Mouse (Mus musculus) liver, adult 2 months (tissue): ENCODE measurements around the gene Gm867. TPM values are rescaled to one million over a fixed set of nuclear protein-coding genes. Genes with fewer than 3 reads are reported as not detected.

Experiments
- DNase-seq: peaks from one replicate; pipeline ENCODE4 v3.0.0-alpha.2; 2011; ENCODE audit warnings: low read depth, low spot score; ENCODE audit errors: extremely low read depth
- H3K27ac ChIP-seq: fragments of 200-500 bp; replicated peaks from 2 replicates; pipeline ENCODE4 v1.5.1; 2012; ENCODE audit warnings: low read depth, mild to moderate bottlenecking, control low read depth, inconsistent platforms, low read length; ENCODE audit not compliant: insufficient read depth
- H3K27me3 ChIP-seq: fragments of 200-500 bp; 2 replicates; pipeline ENCODE4 v1.6.1; 2012; ENCODE audit warnings: mild to moderate bottlenecking, moderate library complexity, low read length, inconsistent platforms; ENCODE audit not compliant: control insufficient read depth, insufficient read depth
- H3K36me3 ChIP-seq: fragments of 200-500 bp; 2 replicates; pipeline ENCODE4 v1.6.1; 2012; ENCODE audit warnings: low read length, inconsistent platforms; ENCODE audit not compliant: control insufficient read depth, insufficient read depth
- H3K4me1 ChIP-seq: fragments of 200-500 bp; 2 replicates; pipeline ENCODE4 v1.6.1; 2011; ENCODE audit warnings: low read length; ENCODE audit not compliant: control insufficient read depth, insufficient read depth
- H3K4me3 ChIP-seq: fragments of 200-500 bp; 2 replicates; pipeline ENCODE4 v1.5.1; 2011; ENCODE audit warnings: low read depth, mild to moderate bottlenecking, control low read depth, low read length, moderate library complexity; ENCODE audit not compliant: insufficient read depth
- H3K79me2 ChIP-seq: fragments of 200-500 bp; 2 replicates; pipeline ENCODE4 v1.6.1; 2012; ENCODE audit warnings: inconsistent platforms, mild to moderate bottlenecking, low read length, moderate library complexity; ENCODE audit not compliant: control insufficient read depth, insufficient read depth
- H3K9ac ChIP-seq: fragments of 200-500 bp; 2 replicates; pipeline ENCODE4 v1.6.1; 2012; ENCODE audit warnings: low read depth, mild to moderate bottlenecking, control low read depth, inconsistent platforms, low read length
- CTCF ChIP-seq: fragments of 200-500 bp; IDR thresholded peaks from 2 replicates; pipeline ENCODE4 v1.5.1; 2011; ENCODE audit warnings: low read depth, low read length, control low read depth
- POLR2A ChIP-seq: fragments of 200-500 bp; IDR thresholded peaks from 2 replicates; pipeline ENCODE4 v1.6.1; 2011; ENCODE audit warnings: low read length, control low read depth; ENCODE audit not compliant: insufficient read depth; ENCODE audit errors: extremely low read depth
- WGBS: fragments of 180-500 bp; shearing (Covaris S2); methylation state at CpG from one replicate; pipeline ENCODE4 v1.1.7; 2018; 5-methylcytosine and 5-hydroxymethylcytosine counted together
- polyA plus RNA-seq: library from polyadenylated mRNA; depleted of rRNA; stranded (reverse); fragments of >200 nt; gene quantifications from 2 replicates; pipeline ENCODE4 v1.2.3, GENCODE M21; 2012
- total RNA-seq: library from RNA; depleted of rRNA; stranded (reverse); fragments of >200 nt; gene quantifications from 2 replicates; pipeline ENCODE4 v1.2.3, GENCODE M21; 2014

Gene Gm867
- total and polyA plus RNA-seq, 2 experiments: 0.09 to 0.11 TPM

- Histone ChIP-seq H3K79me2 (peaks cover 7% of the 10 kb centered on the region; the same call in 1 of the 2 replicates), H3K36me3 (peaks cover 2% of the 10 kb centered on the region), H3K4me3 (no peak overlapping the region), H3K4me1 (peaks cover 16% of the 10 kb centered on the region), H3K9ac (no peak overlapping the region), H3K27ac (no peak overlapping the region), H3K27me3 (no peaks in the 10 kb centered on the region)
- TF ChIP-seq POLR2A (0 out of 2 replicates have a peak, but pooled peaks have one; percentile 11), CTCF (no peak)
- WGBS: 55% methylated on average over 9 of the region's 9 CpGs
- no peak for DNase-seq
Observed at GRCm38 (mm10) chr10:75939481-75940234, 814 bp downstream of the Gm867 start.

GRCm38 (mm10) chr10:75937851-75938643, 2.4 kb downstream of the Gm867 start:
- Histone ChIP-seq H3K4me1 (peaks cover 11% of the 10 kb centered on the region), H3K9ac (peak overlapping the region; percentile 81), H3K27ac (peak overlapping the region; percentile 80)

GRCm38 (mm10) chr10:75936909-75937667, 3.4 kb downstream of the Gm867 start:
- Histone ChIP-seq H3K36me3 (peaks cover 2% of the 10 kb centered on the region), H3K27ac (peak overlapping the region; percentile 88), H3K27me3 (no peaks in the 10 kb centered on the region), H3K9ac (peak overlapping the region; percentile 81), H3K4me1 (peaks cover 13% of the 10 kb centered on the region), H3K4me3 (peak overlapping the region; percentile 67), H3K79me2 (peaks cover 7% of the 10 kb centered on the region; the same call in 1 of the 2 replicates)
- TF ChIP-seq POLR2A (no peak), CTCF (no peak)
- WGBS: 30% methylated on average over 18 of the region's 18 CpGs
- peak; percentile 97 for DNase-seq

More at GRCm38 (mm10) chr10:75937851-75938643, 2.4 kb downstream of the Gm867 start:
- H3K27me3 ChIP-seq: no peaks in the 10 kb centered on the region
- H3K4me3 ChIP-seq: peak overlapping the region; percentile 67
- 16% methylated on average over 10 of the region's 10 CpGs for WGBS
- H3K79me2 ChIP-seq: peaks cover 7% of the 10 kb centered on the region; the same call in 1 of the 2 replicates
- H3K36me3 ChIP-seq: peaks cover 2% of the 10 kb centered on the region
- DNase-seq: peak; percentile 95
- no peak for TF ChIP-seq POLR2A
- TF ChIP-seq CTCF: no peak

GRCm38 (mm10) chr10:75935680-75936541, 4.6 kb downstream of the Gm867 start, which contains the start of gene Mmp11:
Gene Mmp11, minus strand, starts transcription at chr10:75936496.
- peaks cover 2% of the 10 kb centered on the region for H3K36me3 ChIP-seq
- peaks cover 7% of the 10 kb centered on the region; the same call in 1 of the 2 replicates for H3K79me2 ChIP-seq
- TF ChIP-seq CTCF (no peak), POLR2A (peak; percentile 95)
- H3K4me1 ChIP-seq: peaks cover 13% of the 10 kb centered on the region
- no peaks in the 10 kb centered on the region for H3K27me3 ChIP-seq
- peak; percentile 96 for DNase-seq
- WGBS: 7% methylated on average over 51 of the region's 51 CpGs
- H3K27ac ChIP-seq: peak within 1 kb of the TSS; percentile 98
- H3K9ac ChIP-seq: peak within 1 kb of the TSS; percentile 81
- peak within 1 kb of the TSS; percentile 67 for H3K4me3 ChIP-seq
